Comparison of ENCODE assay signal across 8 mouse cellular contexts in the genomic region with DNA sequence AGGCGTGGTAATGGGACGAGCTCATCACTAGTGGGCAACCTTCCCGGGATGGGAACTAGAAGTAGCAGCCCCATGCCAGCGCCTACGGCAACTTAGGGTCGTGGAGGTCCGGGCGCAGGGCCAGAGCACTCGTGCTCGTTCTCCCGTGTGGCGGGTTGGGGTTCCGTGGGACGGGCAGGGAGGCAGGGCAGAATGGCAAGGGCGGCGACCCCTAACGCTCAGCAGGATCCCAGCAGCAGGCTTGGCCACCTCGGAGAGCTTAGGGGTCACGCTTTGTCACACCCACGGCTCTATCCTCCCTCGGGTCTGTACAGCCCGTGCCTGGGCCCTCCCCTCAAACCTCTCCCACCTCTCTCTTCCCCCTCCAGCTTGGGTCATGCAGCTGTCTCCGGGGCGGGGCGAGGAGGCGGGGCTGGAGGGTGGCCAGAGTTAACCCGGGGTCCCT. TPM values are rescaled to one million over a fixed set of nuclear protein-coding genes. Genes with fewer than 3 reads are reported as not detected.
DNase-seq lines count a peak whose midpoint lies in the region; ATAC-seq and TF ChIP-seq lines count a peak whose summit lies in the region.

No protein-coding gene starts in this region.

- H3K4me2 ChIP-seq in kidney, embryonic 14.5 days (replicated peaks; ENCODE audit: low read depth, low read length) = peak overlapping the region; percentile 34
- peak overlapping the region; percentile 30 for H3K4me2 ChIP-seq in forebrain, postnatal 0 days (ENCODE audit: low read depth)
- peak overlapping the region; percentile 48 for H3K4me2 ChIP-seq in limb, embryonic 13.5 days (replicated peaks)
- H3K4me2 ChIP-seq in stomach, embryonic 14.5 days (replicated peaks; ENCODE audit: low read depth, low read length) = peak overlapping the region; percentile 29; the same call in 1 of the 2 replicates

- ATAC-seq in kidney, embryonic 14.5 days (ENCODE audit: low FRiP score, low TSS enrichment) = peak; percentile 46
- no peak for ATAC-seq in forebrain, postnatal 0 days
- no peak; the same call in 1 of the 2 replicates for ATAC-seq in limb, embryonic 13.5 days (ENCODE audit: low FRiP score, low read depth)
- ATAC-seq in stomach, embryonic 14.5 days (ENCODE audit: insufficient number of reproducible peaks, insufficient read depth, low FRiP score, low read depth) = peak; percentile 33; the same call in 1 of the 2 replicates
- no peak for ATAC-seq in CD4-positive, CD25-positive, alpha-beta regulatory T cell, adult 4 months

- peaks cover 10% of the 10 kb centered on the region; the same call in 1 of the 2 replicates for H3K9me3 ChIP-seq in kidney, embryonic 14.5 days (ENCODE audit: control insufficient read depth, low read length)
- H3K9me3 ChIP-seq in forebrain, postnatal 0 days (ENCODE audit: low read length) = peaks cover 13% of the 10 kb centered on the region; the same call in 1 of the 2 replicates
- H3K9me3 ChIP-seq in limb, embryonic 13.5 days = peaks cover 35% of the 10 kb centered on the region
- H3K9me3 ChIP-seq in stomach, embryonic 14.5 days (ENCODE audit: control insufficient read depth, low read depth, low read length) = peaks cover 5% of the 10 kb centered on the region; the same call in 1 of the 2 replicates

- no peaks in the 10 kb centered on the region for H3K27me3 ChIP-seq in kidney, embryonic 14.5 days (ENCODE audit: control insufficient read depth, insufficient read depth, low read length)
- H3K27me3 ChIP-seq in forebrain, postnatal 0 days (ENCODE audit: insufficient read depth, low read length) = no peaks in the 10 kb centered on the region
- H3K27me3 ChIP-seq in limb, embryonic 13.5 days = no peaks in the 10 kb centered on the region
- no peaks in the 10 kb centered on the region for H3K27me3 ChIP-seq in stomach, embryonic 14.5 days (ENCODE audit: control insufficient read depth, insufficient read depth, low read length)

- no peak overlapping the region for H3K9ac ChIP-seq in kidney, embryonic 14.5 days (ENCODE audit: low read depth, low read length)
- H3K9ac ChIP-seq in forebrain, postnatal 0 days = no peak overlapping the region
- H3K9ac ChIP-seq in limb, embryonic 13.5 days = no peak overlapping the region
- H3K9ac ChIP-seq in stomach, embryonic 14.5 days (replicated peaks; ENCODE audit: low read depth, low read length) = no peak overlapping the region

- H3K4me1 ChIP-seq in kidney, embryonic 14.5 days (ENCODE audit: control insufficient read depth, insufficient read depth, low read length) = no peaks in the 10 kb centered on the region
- no peaks in the 10 kb centered on the region for H3K4me1 ChIP-seq in forebrain, postnatal 0 days (ENCODE audit: insufficient read depth)
- no peaks in the 10 kb centered on the region for H3K4me1 ChIP-seq in limb, embryonic 13.5 days
- H3K4me1 ChIP-seq in stomach, embryonic 14.5 days (ENCODE audit: control insufficient read depth, insufficient read depth, low read length) = no peaks in the 10 kb centered on the region

- no peak overlapping the region for H3K27ac ChIP-seq in kidney, embryonic 14.5 days (ENCODE audit: low read depth, low read length)
- H3K27ac ChIP-seq in forebrain, postnatal 0 days (ENCODE audit: low read depth, low read length) = no peak overlapping the region
- no peak overlapping the region for H3K27ac ChIP-seq in limb, embryonic 13.5 days
- H3K27ac ChIP-seq in stomach, embryonic 14.5 days (ENCODE audit: low read length) = no peak overlapping the region

- no peak for TF ChIP-seq CTCF in forebrain, postnatal 0 days (IDR thresholded peaks at IDR 0.05; ENCODE audit: low read depth)

- H3K36me3 ChIP-seq in kidney, embryonic 14.5 days (ENCODE audit: control insufficient read depth, insufficient read depth, low read length) = no peaks in the 10 kb centered on the region
- no peaks in the 10 kb centered on the region for H3K36me3 ChIP-seq in forebrain, postnatal 0 days (ENCODE audit: insufficient read depth)
- no peaks in the 10 kb centered on the region for H3K36me3 ChIP-seq in limb, embryonic 13.5 days
- H3K36me3 ChIP-seq in stomach, embryonic 14.5 days (ENCODE audit: control insufficient read depth, insufficient read depth, low read length) = no peaks in the 10 kb centered on the region

- 30% methylated on average over 23 of the region's 27 CpGs for WGBS in kidney, embryonic 14.5 days
- 43% methylated on average over 25 of the region's 27 CpGs for WGBS in forebrain, postnatal 0 days
- WGBS in limb, embryonic 13.5 days = 29% methylated on average over 27 of the region's 27 CpGs
- 40% methylated on average over 27 of the region's 27 CpGs for WGBS in stomach, embryonic 14.5 days

- no peak for DNase-seq in kidney, adult 8-10 months
- DNase-seq in R1 (ENCODE audit: low read depth, low spot score) = peak; percentile 86
- DNase-seq in forebrain, postnatal 0 days = no peak
- no peak for DNase-seq in left cerebral cortex, adult 8-10 months (ENCODE audit: low spot score in 2 of 2)

- no peak overlapping the region for H3K4me3 ChIP-seq in kidney, embryonic 14.5 days (ENCODE audit: low read length)
- peak overlapping the region; percentile 7; the same call in 1 of the 2 replicates for H3K4me3 ChIP-seq in forebrain, postnatal 0 days (ENCODE audit: low read depth, low read length)
- H3K4me3 ChIP-seq in limb, embryonic 13.5 days = peak overlapping the region; percentile 14; the same call in 1 of the 2 replicates
- H3K4me3 ChIP-seq in stomach, embryonic 14.5 days (ENCODE audit: low read depth, low read length) = no peak overlapping the region; the same call in 1 of the 2 replicates

RNA-seq across cellular contexts. Expression of a gene that starts 32.7 kb away (rescaled TPM):
- polyA plus RNA-seq in kidney, embryonic 14.5 days (2014; fragmentation: Nextera tagmentation; extraction: Ambion mirVana) = 15.3 and 17.6 TPM in 2 replicates
- 45.3 and 65.3 TPM in 2 replicates for total RNA-seq in forebrain, postnatal 0 days (2014; rRNA removed)
- 6.2 and 9.7 TPM in 2 replicates for polyA plus RNA-seq in forebrain, postnatal 0 days (2015; fragmentation: Nextera tagmentation; extraction: Ambion mirVana)
- 15.4 and 20.2 TPM in 2 replicates for polyA plus RNA-seq in limb, embryonic 13.5 days (2015; fragmentation: Nextera tagmentation; extraction: Ambion mirVana)
- 22.0 and 23.3 TPM in 2 replicates for polyA plus RNA-seq in stomach, embryonic 14.5 days (2014; fragmentation: Nextera tagmentation; extraction: Ambion mirVana)
- total RNA-seq in left cerebral cortex, adult 8-10 months (2022) = 10 to 100 TPM; 54.3 to 60.0 (median 58.0) TPM
- 10 to 100 TPM; 14.5 to 16.7 TPM for polyA plus RNA-seq in CD4-positive, CD25-positive, alpha-beta regulatory T cell, adult 4 months (2017; shearing (Covaris generic))

RNA-seq across cellular contexts. Expression of a gene that starts 52.0 kb away (rescaled TPM):
- polyA plus RNA-seq in kidney, embryonic 14.5 days (2014; fragmentation: Nextera tagmentation; extraction: Ambion mirVana) = not detected in 2 replicates
- not detected in 2 replicates for total RNA-seq in forebrain, postnatal 0 days (2014; rRNA removed)
- 0.82 and 1.1 TPM in 2 replicates for polyA plus RNA-seq in forebrain, postnatal 0 days (2015; fragmentation: Nextera tagmentation; extraction: Ambion mirVana)
- not detected in 2 replicates for polyA plus RNA-seq in limb, embryonic 13.5 days (2015; fragmentation: Nextera tagmentation; extraction: Ambion mirVana)
- not detected in 2 replicates for polyA plus RNA-seq in stomach, embryonic 14.5 days (2014; fragmentation: Nextera tagmentation; extraction: Ambion mirVana)
- 1 to 10 TPM in 1 of 4 experiments, under 1 TPM in 2, not detected in 1; 0.64 to 1.1 (median 0.98) TPM for total RNA-seq in left cerebral cortex, adult 8-10 months (2022)
- polyA plus RNA-seq in CD4-positive, CD25-positive, alpha-beta regulatory T cell, adult 4 months (2017; shearing (Covaris generic)) = not detected

Comparison
In these comparisons a context has a peak if more than half of its experiments do, and no peak if none do; other contexts are left out.
1. ATAC-seq: peak in kidney, embryonic 14.5 days (single experiment) and stomach, embryonic 14.5 days (single experiment); none in forebrain, postnatal 0 days (single experiment), limb, embryonic 13.5 days (single experiment) and CD4-positive, CD25-positive, alpha-beta regulatory T cell, adult 4 months (single experiment).
2. H3K4me3 ChIP-seq: peak in forebrain, postnatal 0 days (single experiment) and limb, embryonic 13.5 days (single experiment); none in kidney, embryonic 14.5 days (single experiment) and stomach, embryonic 14.5 days (single experiment).
3. Peak in every context shown above with its lines, with median percentiles within 50 percentile points of each other: H3K4me2 ChIP-seq.